Mouse (Mus musculus): ENCODE results near the gene Lipa.

DNA sequence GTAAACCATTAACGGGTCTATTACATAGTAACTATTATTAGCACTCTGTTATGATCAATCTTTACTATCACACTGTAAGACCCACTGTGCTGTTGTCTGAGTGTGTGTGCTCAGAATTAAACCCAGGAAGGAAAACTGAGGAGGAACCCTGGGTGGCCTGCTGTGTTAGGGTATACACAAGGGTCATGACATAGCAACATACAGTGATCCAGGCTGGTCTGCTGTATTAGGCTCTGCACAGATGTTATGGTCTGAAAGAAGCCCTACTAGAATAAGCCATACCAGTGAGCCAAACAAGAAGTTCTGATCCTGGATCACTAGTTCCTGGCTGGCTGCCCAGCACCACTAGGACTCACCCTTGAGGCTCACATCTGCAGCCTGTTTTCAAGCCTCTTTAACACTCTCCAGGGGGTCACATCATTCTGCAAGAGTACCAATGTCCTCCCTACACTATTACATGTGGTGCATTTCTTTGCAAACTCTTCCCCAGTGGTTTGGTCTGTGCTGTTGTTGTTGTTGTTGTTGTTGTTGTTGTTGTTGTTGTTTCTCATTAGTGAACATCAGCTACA lies 65.7 kb downstream of the Lipa start:
- TF ChIP-seq EP300 (optimal IDR thresholded peaks at IDR 0.05) (no peak), CTCF (IDR thresholded peaks at IDR 0.05; ENCODE audit: low read depth) (no peak)

All from stomach, postnatal 0 days (tissue).